Comparison of ENCODE assay signal across 8 mouse cellular contexts in the genomic region with DNA sequence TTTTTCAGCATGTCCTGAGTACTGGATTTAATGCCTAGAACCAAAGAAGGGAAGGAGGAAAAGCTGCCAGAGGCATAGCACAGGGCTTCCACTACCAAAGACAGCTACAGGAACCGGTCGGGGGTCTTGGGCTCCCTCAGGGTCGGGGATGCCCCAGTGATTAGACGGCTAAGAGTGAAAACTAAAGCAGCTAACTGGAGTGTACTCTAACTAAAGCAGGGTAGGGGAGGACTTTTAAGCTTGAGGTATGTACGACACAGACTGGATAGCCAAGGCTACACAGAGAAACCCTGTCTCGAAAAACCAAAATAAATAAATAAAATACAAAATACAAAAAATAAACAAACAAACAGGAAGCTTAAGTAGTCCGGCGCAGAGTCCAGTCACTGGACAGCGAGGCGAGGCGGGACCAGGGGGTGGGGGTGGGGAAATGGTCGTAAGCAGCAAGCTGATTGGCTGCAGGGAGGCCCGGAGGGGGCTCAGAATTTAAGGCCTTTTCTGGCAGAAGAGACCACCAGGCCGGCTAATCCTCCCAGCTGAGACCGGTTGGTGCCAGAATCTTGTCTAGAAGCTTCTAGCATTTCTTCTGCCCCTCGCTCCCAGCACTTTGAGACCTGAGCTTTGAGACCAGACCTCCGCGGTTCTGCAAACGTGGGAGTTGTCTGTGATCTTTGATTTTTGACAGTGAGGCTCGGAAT. TPM values are rescaled to one million over a fixed set of nuclear protein-coding genes. Genes with fewer than 3 reads are reported as not detected.
DNase-seq lines count a peak whose midpoint lies in the region; ATAC-seq and TF ChIP-seq lines count a peak whose summit lies in the region.

Gene Sat2, plus strand, starts transcription at position 454 of the 698 bp plus-strand sequence.

- TF ChIP-seq CTCF in heart, adult 2 months (IDR thresholded peaks at IDR 0.05) = no peak

- H3K9me3 ChIP-seq in liver, embryonic 16.5 days (replicated peaks; ENCODE audit: control insufficient read depth, low read length) = no peaks in the 10 kb centered on the region

- peak within 1 kb of the TSS; percentile 67 for H3K9ac ChIP-seq in heart, adult 2 months (ENCODE audit: low read depth, low read length)
- peak within 1 kb of the TSS; percentile 59 for H3K9ac ChIP-seq in liver, embryonic 16.5 days (ENCODE audit: low read depth, low read length)

- no peaks in the 10 kb centered on the region for H3K27me3 ChIP-seq in heart, adult 2 months (ENCODE audit: control insufficient read depth, insufficient read depth, low read length)
- no peaks in the 10 kb centered on the region for H3K27me3 ChIP-seq in liver, embryonic 16.5 days (ENCODE audit: control insufficient read depth, insufficient read depth, low read depth, low read length)

- TF ChIP-seq EP300 in heart, adult 2 months (IDR thresholded peaks at IDR 0.05; ENCODE audit: insufficient read depth, low read depth, low read length) = no peak

- peak; percentile 42 for DNase-seq in urinary bladder, adult 2 months (ENCODE audit: low spot score)
- DNase-seq in urinary bladder, postnatal 10 days (ENCODE audit: low spot score) = no peak
- peak; percentile 93 for DNase-seq in embryo, embryonic 11 days
- DNase-seq in heart, adult 2 months = peak; percentile 70 to 75
- DNase-seq in kidney, adult 9 months = peak; percentile 62
- DNase-seq in skeletal muscle tissue, adult 2 months (ENCODE audit: low read depth, low spot score) = peak; percentile 72

- TF ChIP-seq POLR2A in heart, adult 2 months (IDR thresholded peaks at IDR 0.05; ENCODE audit: insufficient read depth, low read depth, low read length) = peak; percentile 65

- H3K4me1 ChIP-seq in heart, adult 2 months (ENCODE audit: control insufficient read depth, insufficient read depth, low read length) = peaks cover 1% of the 10 kb centered on the region; the same call in 1 of the 2 replicates
- peaks cover 31% of the 10 kb centered on the region for H3K4me1 ChIP-seq in liver, embryonic 16.5 days (ENCODE audit: control insufficient read depth, low read depth, low read length)

- H3K27ac ChIP-seq in heart, adult 2 months = peak within 1 kb of the TSS; percentile 86
- H3K27ac ChIP-seq in liver, embryonic 16.5 days (ENCODE audit: low read length) = peak within 1 kb of the TSS; percentile 76

- WGBS in heart, adult 2 months = 1% methylated on average over 20 of the region's 20 CpGs
- WGBS in liver, embryonic 16.5 days (ENCODE audit: insufficient replicate concordance) = 7% methylated on average over 20 of the region's 20 CpGs

- peak within 1 kb of the TSS; percentile 80 for H3K4me2 ChIP-seq in liver, embryonic 16.5 days (ENCODE audit: low read depth, low read length)

- H3K79me2 ChIP-seq in heart, adult 2 months (replicated peaks; ENCODE audit: control insufficient read depth, insufficient read depth, low read length) = no peaks in the 10 kb centered on the region

- H3K36me3 ChIP-seq in heart, adult 2 months (ENCODE audit: control insufficient read depth, insufficient read depth, low read length) = no peaks in the 10 kb centered on the region
- no peaks in the 10 kb centered on the region for H3K36me3 ChIP-seq in liver, embryonic 16.5 days (ENCODE audit: control insufficient read depth, insufficient read depth)

- intact Hi-C loops in heart, adult 2 months (cut with DNase I) = no loop called here

- peak within 1 kb of the TSS; percentile 79 for H3K4me3 ChIP-seq in heart, adult 2 months
- peak within 1 kb of the TSS; percentile 65 for H3K4me3 ChIP-seq in liver, embryonic 16.5 days (ENCODE audit: low read depth, low read length)

- peak; percentile 67 for ATAC-seq in liver, embryonic 16.5 days (ENCODE audit: low read depth)
- no peak for ATAC-seq in activated CD4-positive, CD25-positive, alpha-beta regulatory T cell, adult 4 months

RNA-seq across cellular contexts. Expression of gene Sat2, which starts in this region (rescaled TPM):
- polyA plus RNA-seq in urinary bladder, adult 2 months (2012; rRNA removed) = 18.4 and 19.5 TPM in 2 replicates
- total RNA-seq in heart, adult 2 months (2021) = 1 to 10 TPM; 1.8 to 1.9 TPM
- 4.5 and 6.1 TPM in 2 replicates for polyA plus RNA-seq in heart, adult 2 months (2012; rRNA removed)
- 10.4 and 11.5 TPM in 2 replicates for polyA plus RNA-seq in liver, embryonic 16.5 days (2015; fragmentation: Nextera tagmentation; extraction: Ambion mirVana)
- polyA plus RNA-seq in activated CD4-positive, CD25-positive, alpha-beta regulatory T cell, adult 4 months (2017; shearing (Covaris generic)) = not detected
